Mouse (Mus musculus) spleen, postnatal 4 days (tissue): Measurements from ENCODE around the gene Mrpl45.
"Not testable (repeated sequence)": the region's sequence is repeated elsewhere in the genome, so short reads cannot be mapped to it uniquely, and the experiment has no call there.

Source experiments
- DNase-seq, 2 experiments: peaks; one replicate each; pipeline ENCODE4 v3.0.0; 2022; ENCODE audit warnings: low spot score in 2 of 2

Mrpl45 gene

GRCm38 (mm10) chr11:97315504-97316503, at the start of gene Mrpl45:
Mrpl45 (plus strand) TSS chr11:97315716.
- DNase-seq, result peak; percentile 98 to 99

GRCm38 (mm10) chr11:97266544-97266943, 49.0 kb upstream of the Mrpl45 start:
- not testable (repeated sequence) for DNase-seq

DNA sequence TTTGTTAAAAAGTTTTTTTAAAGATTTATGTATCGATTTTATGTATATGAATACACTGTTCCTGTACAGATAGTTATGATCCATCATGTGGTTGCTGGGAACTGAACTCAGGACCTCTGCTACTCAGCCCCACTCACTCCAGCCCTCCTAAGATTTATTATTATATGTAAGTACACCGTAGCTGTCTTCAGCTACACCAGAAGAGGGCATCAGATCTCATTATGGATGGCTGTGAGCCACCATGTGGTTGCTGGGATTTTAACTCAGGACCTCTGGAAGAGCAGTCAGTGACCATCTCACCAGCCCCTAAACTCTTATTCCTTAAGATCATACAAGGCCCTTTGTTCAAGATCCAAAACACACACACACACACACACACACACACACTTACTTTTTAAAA, 45.5 kb upstream of the Mrpl45 start:
- DNase-seq, result not testable (repeated sequence)

GRCm38 (mm10) chr11:97272835-97273234, 42.7 kb upstream of the Mrpl45 start:
- no peak for DNase-seq

- no peak for DNase-seq
Measured at GRCm38 (mm10) chr11:97273613-97274012, 41.9 kb upstream of the Mrpl45 start.

DNA sequence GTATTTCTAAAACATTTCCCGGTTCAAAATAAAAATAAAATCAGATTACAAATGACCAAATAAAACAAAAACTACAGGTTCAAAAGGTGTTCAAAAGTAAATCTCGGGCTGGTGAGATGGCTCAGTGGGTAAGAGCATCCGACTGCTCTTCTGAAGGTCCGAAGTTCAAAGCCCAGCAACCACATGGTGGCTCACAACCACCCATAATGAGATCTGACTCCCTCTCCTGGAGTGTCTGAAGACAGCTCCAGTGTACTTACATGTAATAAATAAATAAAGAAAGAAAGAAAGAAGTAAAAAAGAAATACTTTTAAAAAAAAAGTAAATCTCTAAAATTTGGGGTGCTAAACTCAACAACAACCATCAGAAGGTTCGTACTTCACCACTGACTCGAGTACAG, 40.6 kb upstream of the Mrpl45 start:
- not testable (repeated sequence) for DNase-seq

GRCm38 (mm10) chr11:97275349-97275748, 40.2 kb upstream of the Mrpl45 start:
- no peak for DNase-seq

- no peak for DNase-seq
Measured at GRCm38 (mm10) chr11:97276019-97276418, 39.5 kb upstream of the Mrpl45 start.

DNA sequence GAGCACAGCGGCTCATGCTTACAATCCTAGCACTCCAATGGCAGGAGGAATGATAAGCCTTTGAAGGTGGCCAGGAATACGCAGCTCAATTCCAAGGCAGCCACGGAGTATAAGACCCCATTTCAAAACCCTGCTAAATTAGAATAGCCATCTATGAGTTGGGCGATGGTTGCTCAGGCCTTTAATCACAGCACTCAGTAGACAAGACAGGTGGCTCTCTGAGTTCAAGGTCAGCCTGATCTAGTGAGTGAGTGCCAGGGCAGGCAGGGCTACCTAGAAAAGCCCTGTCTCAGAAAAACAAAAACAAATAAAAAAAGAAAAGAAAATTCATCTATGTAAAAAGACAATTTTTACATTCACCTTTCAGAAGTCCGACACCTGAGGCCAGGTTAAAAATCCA, 38.4 kb upstream of the Mrpl45 start:
- no peak for DNase-seq

- no peak for DNase-seq
Measured at GRCm38 (mm10) chr11:97278456-97278855, 37.1 kb upstream of the Mrpl45 start.

DNA sequence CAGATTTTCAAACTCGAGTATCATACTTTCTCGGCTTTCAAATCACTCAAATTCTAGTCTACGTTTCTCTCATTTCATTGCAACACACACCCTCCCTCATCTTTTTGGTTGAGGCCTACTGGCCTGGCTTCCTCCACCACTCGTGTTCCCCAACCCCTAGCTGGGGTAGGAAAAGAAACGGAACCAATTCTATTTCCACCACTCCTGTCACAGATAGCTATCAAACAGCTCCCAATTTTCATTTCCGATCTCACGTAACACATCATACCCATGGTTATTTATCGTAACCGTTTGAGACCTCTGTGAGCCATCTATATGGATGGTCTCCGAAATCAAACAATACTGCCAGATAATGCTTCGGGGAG, 36.5 kb upstream of the Mrpl45 start:
- no peak for DNase-seq

- peak in 1 of 2 experiments; percentile 24 for DNase-seq
Measured at GRCm38 (mm10) chr11:97279405-97280215, 35.9 kb upstream of the Mrpl45 start.

DNA sequence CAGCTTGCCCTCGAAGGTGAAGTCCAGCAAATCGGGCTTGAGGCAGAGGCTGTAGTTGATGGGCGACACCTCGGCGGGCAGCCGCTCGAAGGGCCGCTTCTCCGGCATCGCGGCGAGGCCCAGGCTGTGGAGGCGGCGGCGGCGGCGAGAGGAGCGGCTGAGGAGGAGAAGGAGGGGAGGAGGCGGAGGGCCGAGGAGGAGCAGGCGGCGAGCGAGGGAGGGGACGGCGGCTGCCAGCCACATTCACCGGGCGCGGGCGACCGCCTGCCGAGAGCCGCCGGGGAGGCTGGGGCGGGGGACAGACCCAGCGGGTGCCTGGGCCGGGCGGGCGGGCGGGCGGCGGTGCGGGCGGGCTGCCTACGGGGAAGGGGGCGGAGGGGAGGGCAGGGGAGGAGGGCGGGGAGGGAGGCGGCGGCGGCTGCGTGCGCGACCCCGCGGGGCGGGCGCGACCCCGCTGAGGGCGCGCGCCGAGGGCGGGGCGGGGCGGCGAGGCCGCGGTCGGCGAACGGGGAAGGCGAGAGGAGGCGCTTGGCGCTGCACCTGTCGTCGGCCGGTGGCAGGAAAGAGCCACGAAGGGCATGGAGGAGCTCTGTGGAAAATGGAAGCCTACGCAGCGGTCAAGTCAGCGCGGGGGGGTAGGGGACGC, 35.2 kb upstream of the Mrpl45 start, which contains the start of gene Npepps:
Gene Npepps (minus strand): TSS at position 423 of the 646 bp plus-strand sequence.
- peak; percentile 80 to 90 for DNase-seq

GRCm38 (mm10) chr11:97282179-97282578, 33.3 kb upstream of the Mrpl45 start:
- DNase-seq, result no peak

- no peak for DNase-seq
Measured at GRCm38 (mm10) chr11:97284854-97285253, 30.7 kb upstream of the Mrpl45 start.

DNA sequence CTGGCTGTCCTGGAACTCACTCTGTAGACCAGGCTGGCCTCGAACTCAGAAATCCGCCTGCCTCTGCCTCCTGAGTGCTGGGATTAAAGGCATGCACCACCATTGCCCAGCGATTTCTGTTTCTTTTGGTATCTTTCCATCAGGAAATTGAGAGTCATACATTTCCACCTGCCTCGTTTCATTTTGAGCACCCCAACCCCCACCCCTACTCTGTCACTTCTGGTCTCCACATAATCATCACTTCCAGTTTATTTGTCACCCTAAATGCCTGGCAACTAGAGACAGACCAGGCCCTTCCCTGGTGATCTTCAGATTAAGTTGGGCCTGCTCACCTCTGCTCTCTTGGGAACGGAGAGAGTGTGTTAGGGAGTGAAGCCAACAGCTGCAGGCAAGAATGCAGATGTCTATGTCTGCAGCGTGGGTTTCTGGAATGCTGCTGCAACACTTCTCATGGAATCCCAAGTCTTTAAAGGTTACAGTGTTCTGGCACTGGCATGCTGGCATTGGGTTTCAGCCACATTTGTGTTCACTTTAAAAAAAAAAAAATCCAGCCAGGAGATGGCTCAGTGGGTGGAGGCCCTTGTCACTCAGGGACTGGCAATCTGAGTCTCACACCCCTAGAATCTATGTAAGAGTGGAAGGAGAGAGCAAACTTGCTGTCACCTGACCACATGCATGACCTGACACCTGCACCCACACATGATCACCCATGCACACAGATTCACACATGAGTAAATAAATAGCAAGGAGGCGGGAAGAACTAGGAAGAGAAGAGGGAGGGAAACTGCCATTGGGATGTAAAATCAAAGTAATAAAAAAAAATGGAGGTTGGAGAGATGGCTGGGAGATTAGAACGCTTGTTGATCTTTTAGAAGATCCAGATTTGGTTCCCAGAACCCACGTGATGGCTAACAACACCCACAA, 29.4 kb upstream of the Mrpl45 start:
- no peak for DNase-seq

- no peak for DNase-seq
Measured at GRCm38 (mm10) chr11:97286973-97287372, 28.5 kb upstream of the Mrpl45 start.

DNA sequence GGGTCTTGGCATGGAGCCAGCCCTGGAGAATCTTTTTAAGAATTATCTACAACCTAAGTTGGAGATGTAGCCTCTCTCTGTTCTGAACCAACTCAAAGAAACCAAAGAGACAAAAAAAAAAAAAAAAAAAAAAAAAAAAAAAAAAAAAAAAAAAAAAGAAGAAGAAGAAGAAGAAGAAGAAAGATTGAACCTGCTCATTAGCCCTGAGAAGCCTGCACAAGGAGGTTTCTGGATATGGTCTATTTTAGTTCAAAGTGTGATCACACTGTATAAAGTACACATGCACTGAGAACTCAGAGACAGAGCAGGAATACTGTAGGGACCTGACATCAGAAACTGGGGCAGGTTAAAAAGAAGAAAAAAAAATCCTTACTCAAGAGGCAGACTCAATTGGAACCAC, 27.9 kb upstream of the Mrpl45 start:
- DNase-seq, result no peak

DNA sequence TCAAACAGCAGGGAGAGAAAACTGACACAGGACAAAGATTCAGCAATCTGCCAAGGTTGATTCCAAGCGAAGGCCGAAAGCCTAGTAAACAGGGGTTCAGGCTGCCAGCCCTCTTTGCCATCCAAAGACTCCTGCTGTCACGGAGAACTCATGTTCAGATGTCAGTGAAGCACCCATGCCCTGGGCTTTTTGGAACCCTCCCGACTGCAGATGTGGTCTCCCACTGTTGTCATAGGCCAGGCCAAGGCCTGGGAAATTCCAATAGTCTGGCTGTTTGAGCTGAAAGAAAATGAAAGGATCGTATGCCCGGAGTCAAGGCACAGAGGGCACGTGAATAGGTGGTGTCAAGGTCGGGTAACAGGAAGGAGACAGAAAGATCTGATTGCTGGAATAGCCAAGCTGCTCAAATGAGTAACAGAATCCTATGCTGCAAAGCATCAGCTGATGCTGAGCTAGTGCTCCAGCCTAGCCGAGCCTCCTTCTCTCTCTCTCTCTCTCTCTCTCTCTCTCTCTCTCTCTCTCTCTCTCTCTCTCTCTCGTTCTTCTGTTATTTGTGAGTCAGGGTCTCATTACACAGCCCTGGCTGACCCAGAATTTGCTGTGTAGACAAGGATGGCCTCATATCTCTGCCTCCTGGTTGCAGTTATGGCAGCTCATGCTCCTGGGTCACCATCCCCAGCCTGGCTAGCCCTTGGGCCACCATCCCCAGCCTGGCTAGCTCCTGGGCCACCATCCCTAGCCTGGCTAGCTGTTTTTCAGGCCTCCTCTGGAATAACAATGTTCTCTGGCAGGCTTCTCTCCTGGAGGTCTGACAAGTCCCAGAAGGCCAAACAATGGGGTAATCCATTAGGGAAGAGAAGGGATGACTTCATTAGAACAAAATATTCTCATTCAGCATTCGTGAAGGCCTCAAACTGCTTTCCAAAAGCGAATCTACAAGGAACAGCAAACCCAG, 26.0 kb upstream of the Mrpl45 start:
- no peak for DNase-seq

GRCm38 (mm10) chr11:97292731-97293130, 22.8 kb upstream of the Mrpl45 start:
- no peak for DNase-seq
